Mouse (Mus musculus) hindbrain, embryonic 16.5 days (tissue): ENCODE data around the gene Cabp1. TPM values are rescaled to one million over a fixed set of nuclear protein-coding genes. Genes with fewer than 3 reads are reported as not detected.

Experiments
- ATAC-seq: fragments of 200-750 bp; cut with Nextera tagmentation; 2 replicates; pipeline ENCODE4 v1.8.0; 2017; ENCODE audit warnings: moderate TSS enrichment, moderate library complexity
- H3K27ac ChIP-seq: fragments of 300-500 bp; sonication (generic); 2 replicates; pipeline ENCODE4 v1.5.1; 2014; ENCODE audit warnings: low read depth, mild to moderate bottlenecking, control low read depth, low read length, moderate library complexity
- H3K27me3 ChIP-seq: fragments of 300-500 bp; sonication (generic); replicated peaks from 2 replicates; pipeline ENCODE4 v1.6.1; 2014; ENCODE audit warnings: low read length; ENCODE audit not compliant: control insufficient read depth, insufficient read depth
- H3K36me3 ChIP-seq: fragments of 300-500 bp; sonication (generic); 2 replicates; pipeline ENCODE4 v1.6.1; 2014; ENCODE audit warnings: mild to moderate bottlenecking, low read length, moderate library complexity, mixed read lengths; ENCODE audit not compliant: control insufficient read depth, insufficient read depth
- H3K4me1 ChIP-seq: fragments of 300-500 bp; sonication (generic); 2 replicates; pipeline ENCODE4 v1.6.1; 2014; ENCODE audit warnings: low read depth, low read length; ENCODE audit not compliant: control insufficient read depth, insufficient read depth
- H3K4me2 ChIP-seq: fragments of 300-500 bp; sonication (generic); 2 replicates; pipeline ENCODE4 v1.6.1; 2014; ENCODE audit warnings: mild to moderate bottlenecking, low read length, control low read depth, moderate library complexity
- H3K4me3 ChIP-seq: fragments of 300-500 bp; sonication (generic); 2 replicates; pipeline ENCODE4 v1.5.1; 2014; ENCODE audit warnings: mild to moderate bottlenecking, low read length, control low read depth, moderate library complexity
- H3K9ac ChIP-seq: fragments of 300-500 bp; sonication (generic); 2 replicates; pipeline ENCODE4 v1.6.1; 2014; ENCODE audit warnings: low read depth, mild to moderate bottlenecking, control low read depth, low read length, moderate library complexity
- H3K9me3 ChIP-seq: fragments of 300-500 bp; sonication (generic); 2 replicates; pipeline ENCODE4 v1.6.1; 2014; ENCODE audit warnings: mild to moderate bottlenecking, low read length, moderate library complexity; ENCODE audit not compliant: control insufficient read depth
- WGBS: fragments of 180-500 bp; shearing (Covaris S2); extraction: QIAGEN DNeasy Blood & Tissue Kit; methylation state at CpG from one replicate; pipeline ENCODE4 v1.1.7; 2014; 5-methylcytosine and 5-hydroxymethylcytosine counted together
- polyA plus RNA-seq: library from polyadenylated mRNA; unstranded; fragments of >200 nt; fragmentation: Nextera tagmentation; extraction: Ambion mirVana; gene quantifications from 2 replicates; pipeline ENCODE4 v1.2.1, GENCODE M21; 2015

Cabp1 gene
- polyA plus RNA-seq, 1 experiment from 2014 or later, result 6.5 TPM

- 92% methylated on average over 9 of the region's 9 CpGs for WGBS
- Histone ChIP-seq H3K9ac (no peak overlapping the region), H3K4me1 (peaks cover 4% of the 10 kb centered on the region), H3K4me2 (no peak overlapping the region), H3K36me3 (peaks cover 12% of the 10 kb centered on the region), H3K4me3 (no peak overlapping the region), H3K9me3 (no peaks in the 10 kb centered on the region), H3K27me3 (no peaks in the 10 kb centered on the region), H3K27ac (no peak overlapping the region)
- no peak for ATAC-seq
These were observed 51.9 kb downstream of the Cabp1 start for GRCm38 (mm10) chr5:115142166-115142697.

- no peak for ATAC-seq
- H3K27me3 ChIP-seq, result no peaks in the 10 kb centered on the region
- H3K4me2 ChIP-seq, result no peak overlapping the region
- H3K27ac ChIP-seq, result no peak overlapping the region
- peaks cover 4% of the 10 kb centered on the region for H3K4me1 ChIP-seq
- H3K4me3 ChIP-seq, result no peak overlapping the region
- H3K9ac ChIP-seq, result no peak overlapping the region
- WGBS, result 90% methylated on average over 3 of the region's 3 CpGs
- no peaks in the 10 kb centered on the region for H3K9me3 ChIP-seq
- peaks cover under 1% of the 10 kb centered on the region; the same call in 1 of the 2 replicates for H3K36me3 ChIP-seq
These were observed 53.5 kb downstream of the Cabp1 start for GRCm38 (mm10) chr5:115140726-115141125.

GRCm38 (mm10) chr5:115139124-115139523, 55.1 kb downstream of the Cabp1 start:
- no peak for ATAC-seq
- H3K4me1 ChIP-seq, result peaks cover 5% of the 10 kb centered on the region
- H3K36me3 ChIP-seq, result no peaks in the 10 kb centered on the region
- H3K27ac ChIP-seq, result no peak overlapping the region
- H3K4me3 ChIP-seq, result no peak overlapping the region
- WGBS, result 73% methylated on average over 4 of the region's 4 CpGs
- H3K9ac ChIP-seq, result no peak overlapping the region
- no peak overlapping the region for H3K4me2 ChIP-seq
- no peaks in the 10 kb centered on the region for H3K9me3 ChIP-seq
- no peaks in the 10 kb centered on the region for H3K27me3 ChIP-seq

- under 1% methylated on average over 59 of the region's 81 CpGs for WGBS
- Histone ChIP-seq H3K27ac (peak within 1 kb of the TSS; percentile 55), H3K9me3 (no peaks in the 10 kb centered on the region), H3K4me1 (peaks cover 17% of the 10 kb centered on the region), H3K36me3 (peaks cover 7% of the 10 kb centered on the region), H3K4me2 (peak within 1 kb of the TSS; percentile 90), H3K4me3 (peak within 1 kb of the TSS; percentile 70), H3K27me3 (no peaks in the 10 kb centered on the region), H3K9ac (peak within 1 kb of the TSS; percentile 78)
- ATAC-seq, result peak; percentile 94
These were observed 59.7 kb downstream of the Cabp1 start, which contains the start of gene Unc119b for GRCm38 (mm10) chr5:115134234-115135165. Unc119b (minus strand) TSS chr5:115134975.

- Histone ChIP-seq H3K36me3 (peaks cover 8% of the 10 kb centered on the region), H3K9me3 (no peaks in the 10 kb centered on the region), H3K4me2 (peak overlapping the region; percentile 90), H3K27ac (no peak overlapping the region), H3K9ac (peak overlapping the region; percentile 78), H3K4me1 (peaks cover 17% of the 10 kb centered on the region), H3K27me3 (no peaks in the 10 kb centered on the region), H3K4me3 (peak overlapping the region; percentile 70)
- 52% methylated on average over 6 of the region's 6 CpGs for WGBS
- no peak for ATAC-seq
These were observed 60.7 kb downstream of the Cabp1 start for GRCm38 (mm10) chr5:115133358-115134066.

GRCm38 (mm10) chr5:115132465-115132864, 61.7 kb downstream of the Cabp1 start:
- Histone ChIP-seq H3K36me3 (peaks cover 15% of the 10 kb centered on the region), H3K4me3 (no peak overlapping the region), H3K27me3 (no peaks in the 10 kb centered on the region), H3K4me2 (0 out of 2 replicates have a peak overlapping the region, but pooled peaks have one; percentile 21), H3K27ac (no peak overlapping the region), H3K9ac (no peak overlapping the region), H3K9me3 (no peaks in the 10 kb centered on the region), H3K4me1 (peaks cover 17% of the 10 kb centered on the region)
- WGBS, result 92% methylated on average over 8 of the region's 8 CpGs
- ATAC-seq, result no peak

GRCm38 (mm10) chr5:115129328-115129727, 64.9 kb downstream of the Cabp1 start:
- Histone ChIP-seq H3K27ac (no peak overlapping the region), H3K36me3 (peaks cover 29% of the 10 kb centered on the region)

GRCm38 (mm10) chr5:115127421-115128179, 66.6 kb downstream of the Cabp1 start:
- H3K9me3 ChIP-seq, result no peaks in the 10 kb centered on the region
- WGBS, result 92% methylated on average over 22 of the region's 22 CpGs
- H3K27me3 ChIP-seq, result no peaks in the 10 kb centered on the region
- H3K4me3 ChIP-seq, result no peak overlapping the region
- peaks cover 29% of the 10 kb centered on the region for H3K36me3 ChIP-seq
- H3K4me1 ChIP-seq, result peaks cover 10% of the 10 kb centered on the region
- no peak overlapping the region for H3K4me2 ChIP-seq
- ATAC-seq, result no peak
- no peak overlapping the region for H3K27ac ChIP-seq
- no peak overlapping the region for H3K9ac ChIP-seq

More at GRCm38 (mm10) chr5:115129328-115129727, 64.9 kb downstream of the Cabp1 start:
- no peaks in the 10 kb centered on the region for H3K27me3 ChIP-seq
- no peak overlapping the region for H3K4me3 ChIP-seq
- no peaks in the 10 kb centered on the region for H3K9me3 ChIP-seq
- WGBS, result 90% methylated on average over 6 of the region's 6 CpGs
- H3K4me2 ChIP-seq, result no peak overlapping the region
- ATAC-seq, result no peak
- H3K9ac ChIP-seq, result no peak overlapping the region
- peaks cover 26% of the 10 kb centered on the region for H3K4me1 ChIP-seq
